Mouse (Mus musculus) limb, embryonic 15.5 days (tissue): Measurements from ENCODE around the gene Dbndd1. TPM values are rescaled to one million over a fixed set of nuclear protein-coding genes. Genes with fewer than 3 reads are reported as not detected.
"Not testable (repeated sequence)": the region's sequence is repeated elsewhere in the genome, so short reads cannot be mapped to it uniquely, and the experiment has no call there.

Source experiments
- ATAC-seq: fragments of 200-750 bp; cut with Nextera tagmentation; 2 replicates; pipeline ENCODE4 v1.8.0; 2017; ENCODE audit warnings: low read depth, moderate TSS enrichment; ENCODE audit not compliant: insufficient number of reproducible peaks, low FRiP score, low TSS enrichment
- H3K27ac ChIP-seq: fragments of 300-500 bp; sonication (generic); 2 replicates; pipeline ENCODE4 v1.5.1; 2015; ENCODE audit warnings: moderate library complexity, mild to moderate bottlenecking, inconsistent platforms
- H3K27me3 ChIP-seq: fragments of 300-500 bp; sonication (generic); 2 replicates; pipeline ENCODE4 v1.6.1; 2015; ENCODE audit warnings: inconsistent platforms
- H3K36me3 ChIP-seq: fragments of 300-500 bp; sonication (generic); 2 replicates; pipeline ENCODE4 v1.6.1; 2015; ENCODE audit warnings: inconsistent platforms
- H3K4me1 ChIP-seq: fragments of 300-500 bp; sonication (generic); 2 replicates; pipeline ENCODE4 v1.6.1; 2015; ENCODE audit warnings: inconsistent platforms
- H3K4me2 ChIP-seq: fragments of 300-500 bp; sonication (generic); 2 replicates; pipeline ENCODE4 v1.6.1; 2015; ENCODE audit warnings: mild to moderate bottlenecking, inconsistent platforms
- H3K4me3 ChIP-seq: fragments of 300-500 bp; sonication (generic); 2 replicates; pipeline ENCODE4 v1.5.1; 2015; ENCODE audit warnings: mild to moderate bottlenecking, inconsistent platforms
- H3K9ac ChIP-seq: fragments of 300-500 bp; sonication (generic); 2 replicates; pipeline ENCODE4 v1.6.1; 2015; ENCODE audit warnings: inconsistent platforms
- H3K9me3 ChIP-seq: fragments of 300-500 bp; sonication (generic); 2 replicates; pipeline ENCODE4 v1.6.1; 2016; ENCODE audit warnings: inconsistent platforms
- WGBS: fragments of 180-500 bp; shearing (Covaris S2); methylation state at CpG from one replicate; pipeline ENCODE4 v1.1.7; 2015; 5-methylcytosine and 5-hydroxymethylcytosine counted together
- polyA plus RNA-seq: library from polyadenylated mRNA; unstranded; fragments of >200 nt; fragmentation: Nextera tagmentation; extraction: Ambion mirVana; gene quantifications from 2 replicates; pipeline ENCODE4 v1.2.1, GENCODE M21; 2015

The Dbndd1 gene
- polyA plus RNA-seq, 1 experiment from 2014 or later: 5.9 TPM

- Histone ChIP-seq H3K36me3 (peaks cover 93% of the 10 kb centered on the region), H3K27ac (no peak overlapping the region)
- whole genome bisulfite sequencing: 88% methylated on average over 15 of the region's 15 CpGs
Observed at GRCm38 (mm10) chr8:123491280-123492075, 23.8 kb downstream of the Dbndd1 start.

GRCm38 (mm10) chr8:123482627-123483026 is 32.6 kb downstream of the Dbndd1 start:
- no peaks in the 10 kb centered on the region for H3K27me3 ChIP-seq
- peaks cover 10% of the 10 kb centered on the region for H3K4me1 ChIP-seq
- peaks cover 63% of the 10 kb centered on the region for H3K36me3 ChIP-seq
- ATAC-seq: no peak
- H3K9me3 ChIP-seq: no peaks in the 10 kb centered on the region
- no peak overlapping the region for H3K4me2 ChIP-seq
- WGBS: 88% methylated on average over 7 of the region's 7 CpGs
- H3K27ac ChIP-seq: no peak overlapping the region
- no peak overlapping the region for H3K9ac ChIP-seq
- H3K4me3 ChIP-seq: no peak overlapping the region

More at GRCm38 (mm10) chr8:123491280-123492075, 23.8 kb downstream of the Dbndd1 start:
- Histone ChIP-seq H3K4me1 (no peaks in the 10 kb centered on the region), H3K4me2 (no peak overlapping the region), H3K4me3 (no peak overlapping the region), H3K9ac (no peak overlapping the region), H3K9me3 (no peaks in the 10 kb centered on the region), H3K27me3 (no peaks in the 10 kb centered on the region)
- ATAC-seq: no peak

DNA sequence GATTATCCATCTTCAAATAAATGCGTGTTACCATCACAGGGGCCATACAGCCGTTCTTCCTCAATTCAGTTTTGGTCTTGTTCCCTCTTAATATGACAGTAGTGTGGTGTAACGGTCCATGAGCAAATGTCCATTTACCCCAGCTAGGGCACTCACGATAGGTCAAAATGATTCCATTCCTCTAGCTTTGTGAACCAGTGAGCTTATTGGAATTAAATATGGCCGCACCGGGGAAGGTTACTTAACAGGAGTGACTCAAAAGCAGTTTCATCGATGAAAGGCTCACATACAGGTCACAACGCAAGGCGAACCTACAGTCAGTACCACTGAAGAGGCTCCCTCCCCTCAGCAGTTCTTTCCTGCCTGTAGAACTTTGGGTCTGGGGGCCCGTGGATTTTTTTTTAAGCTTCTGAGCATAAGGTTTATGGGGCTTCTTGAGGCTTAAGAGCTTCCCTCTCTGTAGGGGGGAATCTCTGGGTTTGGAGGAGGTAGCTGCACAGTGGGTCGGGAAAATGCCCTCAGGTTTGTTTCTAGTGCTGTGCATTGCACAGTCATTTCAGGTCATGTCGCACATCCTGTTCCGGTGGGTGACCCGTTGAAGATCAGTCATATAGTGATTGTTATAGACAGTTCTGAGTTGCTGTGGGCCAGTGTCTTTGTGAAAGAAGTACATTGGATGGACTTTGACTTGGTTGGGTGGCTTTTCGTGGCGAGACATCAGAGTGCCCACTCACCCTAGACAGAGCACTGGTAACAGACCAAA is 36.6 kb downstream of the Dbndd1 start:
- no peaks in the 10 kb centered on the region for H3K27me3 ChIP-seq
- ATAC-seq: no peak
- H3K36me3 ChIP-seq: peaks cover 27% of the 10 kb centered on the region
- WGBS: 34% methylated on average over 16 of the region's 16 CpGs
- peaks cover 15% of the 10 kb centered on the region for H3K4me1 ChIP-seq
- H3K27ac ChIP-seq: peak overlapping the region; percentile 93
- peak overlapping the region; percentile 60 for H3K9ac ChIP-seq
- H3K9me3 ChIP-seq: no peaks in the 10 kb centered on the region
- peak overlapping the region; percentile 77 for H3K4me2 ChIP-seq
- peak overlapping the region; percentile 85 for H3K4me3 ChIP-seq

- Histone ChIP-seq H3K9ac (peak within 1 kb of the TSS; percentile 60), H3K9me3 (no peaks in the 10 kb centered on the region), H3K4me3 (peak within 1 kb of the TSS; percentile 85), H3K27me3 (no peaks in the 10 kb centered on the region), H3K4me1 (peaks cover 15% of the 10 kb centered on the region), H3K4me2 (peak within 1 kb of the TSS; percentile 77), H3K36me3 (peaks cover 23% of the 10 kb centered on the region), H3K27ac (peak within 1 kb of the TSS; percentile 93)
- WGBS: under 1% methylated on average over 56 of the region's 58 CpGs
- ATAC-seq: peak; percentile 92
Observed at GRCm38 (mm10) chr8:123477737-123478258, 37.5 kb downstream of the Dbndd1 start, which contains the start of gene Afg3l1. TSS of gene Afg3l1 (plus strand) at chr8:123477903.

DNA sequence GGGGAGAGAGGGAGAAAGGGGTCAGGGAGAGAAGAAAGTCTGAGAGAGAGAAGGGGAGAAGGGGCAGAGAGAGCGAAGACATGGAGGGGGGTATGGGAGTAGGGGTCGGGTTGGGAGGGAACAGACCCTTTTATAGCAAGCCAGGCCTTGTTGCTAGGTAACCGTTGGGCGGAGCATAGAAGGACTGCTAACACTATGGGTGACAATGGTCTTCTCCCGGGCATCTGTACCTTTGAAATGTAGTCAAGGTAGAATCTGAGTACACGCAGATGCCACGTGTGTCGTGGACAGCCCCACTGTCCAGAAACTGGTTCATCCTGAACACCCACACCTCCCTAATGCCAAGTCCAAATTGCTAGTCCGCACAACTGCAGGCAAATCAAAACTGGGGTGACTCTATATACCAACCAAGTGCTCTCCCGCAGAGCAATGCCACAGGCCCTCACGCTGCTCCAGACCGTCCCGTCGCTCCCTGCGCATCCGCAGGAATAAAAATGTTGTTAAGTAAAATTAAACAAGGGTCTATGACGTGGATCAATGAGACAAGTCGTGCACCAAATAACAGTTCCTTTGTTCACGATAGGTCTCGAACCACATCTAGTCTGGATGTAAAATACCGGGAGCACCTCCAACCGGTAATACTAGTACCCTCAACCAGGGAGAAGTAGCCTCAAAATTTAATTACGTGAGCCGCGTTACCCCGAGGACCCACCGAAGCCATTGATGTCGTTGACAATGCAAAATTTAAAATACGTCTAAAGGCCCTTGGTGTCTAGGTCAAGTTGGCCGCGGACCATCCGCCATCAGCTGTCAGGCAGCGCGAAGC is 38.1 kb downstream of the Dbndd1 start:
- Histone ChIP-seq H3K36me3 (peaks cover 16% of the 10 kb centered on the region), H3K9ac (peak overlapping the region; percentile 60), H3K27ac (peak overlapping the region; percentile 93), H3K4me3 (peak overlapping the region; percentile 85), H3K4me2 (peak overlapping the region; percentile 77), H3K27me3 (no peaks in the 10 kb centered on the region), H3K4me1 (peaks cover 15% of the 10 kb centered on the region), H3K9me3 (no peaks in the 10 kb centered on the region)
- no peak for ATAC-seq
- 7% methylated on average over 34 of the region's 34 CpGs for WGBS

DNA sequence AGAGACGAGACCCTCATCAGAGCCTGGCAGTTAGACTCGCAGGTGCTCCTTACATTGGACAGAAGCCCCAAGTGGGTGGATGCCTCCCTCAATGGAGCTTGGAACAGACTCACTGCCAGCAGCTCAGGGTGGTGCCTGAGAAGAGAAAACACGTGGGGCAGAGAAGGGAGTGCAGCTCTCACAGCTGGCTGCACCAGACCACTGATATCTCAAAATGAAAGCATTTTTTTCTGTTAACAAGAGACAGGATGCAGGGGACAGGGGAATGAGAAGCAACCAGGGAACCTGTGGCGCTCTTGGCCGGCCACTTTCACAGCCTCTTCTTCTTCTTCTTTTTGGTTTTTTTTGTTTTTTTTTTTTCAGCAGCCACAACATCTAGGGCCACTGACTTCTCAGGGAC is 40.7 kb downstream of the Dbndd1 start:
- not testable (repeated sequence) for H3K4me3 ChIP-seq, H3K9ac ChIP-seq, H3K27me3 ChIP-seq, H3K36me3 ChIP-seq, H3K27ac ChIP-seq, H3K9me3 ChIP-seq, ATAC-seq, H3K4me2 ChIP-seq
- 65% methylated on average over 5 of the region's 5 CpGs for WGBS
- peaks cover 15% of the 10 kb centered on the region for H3K4me1 ChIP-seq

DNA sequence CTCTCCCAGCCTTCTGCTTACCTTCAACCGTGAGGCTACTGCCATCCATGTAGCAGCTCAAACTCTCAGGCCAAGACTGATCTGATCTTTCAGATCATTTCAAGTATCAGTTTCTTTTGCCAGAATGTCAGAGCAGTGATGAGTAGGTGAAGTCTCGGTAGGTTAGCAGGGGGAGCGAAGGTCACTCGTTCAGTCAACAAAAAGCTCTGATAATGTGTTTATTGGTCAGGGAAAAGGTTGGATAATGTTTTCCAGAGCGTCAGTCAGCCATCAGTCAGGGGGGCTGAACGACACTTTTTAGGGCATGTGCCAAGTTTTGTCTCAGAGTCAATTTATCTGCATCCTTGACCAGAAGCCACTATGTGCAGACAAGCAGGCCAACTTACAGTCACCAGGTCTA is 42.3 kb downstream of the Dbndd1 start:
- H3K27me3 ChIP-seq, ATAC-seq, H3K4me2 ChIP-seq, H3K36me3 ChIP-seq, H3K9me3 ChIP-seq, H3K27ac ChIP-seq, H3K4me3 ChIP-seq, H3K9ac ChIP-seq, H3K4me1 ChIP-seq: not testable (repeated sequence)
- WGBS: 61% methylated on average over 6 of the region's 6 CpGs

DNA sequence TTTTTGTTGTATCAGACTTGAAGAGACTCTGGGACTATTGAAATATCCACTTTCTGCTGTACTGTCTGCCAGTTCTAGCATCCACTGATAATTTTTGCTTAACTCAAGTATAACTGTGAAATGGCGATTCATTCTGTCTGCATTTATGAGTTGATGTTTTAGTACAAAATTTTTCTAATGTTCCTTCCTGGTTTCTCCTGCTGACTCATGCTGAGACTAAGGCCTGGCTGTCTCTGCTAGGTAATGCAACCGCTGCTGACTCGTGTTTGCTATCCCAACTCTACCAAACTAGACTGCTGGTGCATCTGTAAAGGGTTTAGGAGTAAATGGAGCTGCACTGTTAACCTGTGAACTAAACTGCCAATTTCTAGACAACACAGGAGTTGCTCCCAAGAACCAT is 47.8 kb downstream of the Dbndd1 start:
- Histone ChIP-seq H3K36me3 (peaks cover 18% of the 10 kb centered on the region), H3K4me3 (no peak overlapping the region), H3K4me2 (no peak overlapping the region), H3K27me3 (no peaks in the 10 kb centered on the region), H3K9ac (no peak overlapping the region), H3K27ac (no peak overlapping the region), H3K9me3 (no peaks in the 10 kb centered on the region), H3K4me1 (no peaks in the 10 kb centered on the region)
- 69% methylated on average over 3 of the region's 3 CpGs for WGBS
- no peak for ATAC-seq

- Histone ChIP-seq H3K36me3 (peaks cover 53% of the 10 kb centered on the region), H3K4me3 (no peak overlapping the region), H3K27ac (no peak overlapping the region), H3K4me2 (no peak overlapping the region), H3K9me3 (no peaks in the 10 kb centered on the region), H3K27me3 (no peaks in the 10 kb centered on the region), H3K4me1 (no peaks in the 10 kb centered on the region), H3K9ac (no peak overlapping the region)
- no peak for ATAC-seq
- 87% methylated on average over 4 of the region's 4 CpGs for WGBS
Observed at GRCm38 (mm10) chr8:123463651-123464050, 51.6 kb downstream of the Dbndd1 start.
